Mouse (Mus musculus): ENCODE data around the gene Cdkn1a.

GRCm38 (mm10) chr17:29054429-29054828 is 36.3 kb upstream of the Cdkn1a start:
- TF ChIP-seq CTCF (IDR thresholded peaks at IDR 0.05; ENCODE audit: low read depth, low read length) (no peak), EP300 (IDR thresholded peaks at IDR 0.05; ENCODE audit: insufficient read depth, low read depth, low read length) (no peak), POLR2A (IDR thresholded peaks at IDR 0.05; ENCODE audit: insufficient read depth, low read length) (no peak)
